Mouse (Mus musculus) spleen, adult 2 months (tissue): ENCODE data around the gene Lamb1. TPM values are rescaled to one million over a fixed set of nuclear protein-coding genes. Genes with fewer than 3 reads are reported as not detected.

Source experiments
- DNase-seq, 2 experiments: peaks; one replicate each; pipeline versions ENCODE4 v3.0.0 to v3.0.0-alpha.2; 2012 to 2021; ENCODE audit warnings: low spot score in 2 of 2, low read depth in 1 of 2
- H3K27ac ChIP-seq: fragments of 200-500 bp; 2 replicates; pipeline ENCODE4 v1.5.1; 2012; ENCODE audit warnings: low read length, inconsistent platforms; ENCODE audit not compliant: insufficient read depth
- H3K27me3 ChIP-seq: fragments of 200-500 bp; 2 replicates; pipeline ENCODE4 v1.6.1; 2012; ENCODE audit warnings: mild to moderate bottlenecking, moderate library complexity, low read length, inconsistent platforms; ENCODE audit not compliant: control insufficient read depth, insufficient read depth
- H3K36me3 ChIP-seq: fragments of 200-500 bp; 2 replicates; pipeline ENCODE4 v1.6.1; 2012; ENCODE audit warnings: mild to moderate bottlenecking, low read length, inconsistent platforms; ENCODE audit not compliant: control insufficient read depth, insufficient read depth
- H3K4me1 ChIP-seq: fragments of 200-500 bp; 2 replicates; pipeline ENCODE4 v1.6.1; 2011; ENCODE audit warnings: inconsistent platforms; ENCODE audit not compliant: control insufficient read depth, insufficient read depth, insufficient read length
- H3K4me3 ChIP-seq: fragments of 200-500 bp; 2 replicates; pipeline ENCODE4 v1.5.1; 2011; ENCODE audit warnings: mild to moderate bottlenecking, inconsistent platforms; ENCODE audit not compliant: insufficient read depth, insufficient read length; ENCODE audit errors: extremely low read depth
- CTCF ChIP-seq: fragments of 200-500 bp; IDR thresholded peaks from 2 replicates; pipeline ENCODE4 v1.5.1; 2011; ENCODE audit warnings: mild to moderate bottlenecking, inconsistent platforms; ENCODE audit not compliant: insufficient read depth, insufficient read length, insufficient replicate concordance; ENCODE audit errors: extremely low read depth
- POLR2A ChIP-seq: fragments of 200-500 bp; IDR thresholded peaks from 2 replicates; pipeline ENCODE4 v1.6.1; 2011; ENCODE audit warnings: low read depth, low read length, inconsistent platforms
- WGBS: fragments of 180-500 bp; shearing (Covaris S2); methylation state at CpG from one replicate; pipeline ENCODE4 v1.1.7; 2018; 5-methylcytosine and 5-hydroxymethylcytosine counted together
- polyA plus RNA-seq: library from polyadenylated mRNA; depleted of rRNA; stranded (reverse); fragments of >200 nt; gene quantifications from 2 replicates; pipeline ENCODE4 v1.2.3, GENCODE M21; 2012; rRNA removed

The Lamb1 gene
- 1.5 TPM in 2 replicates for polyA plus RNA-seq

DNA sequence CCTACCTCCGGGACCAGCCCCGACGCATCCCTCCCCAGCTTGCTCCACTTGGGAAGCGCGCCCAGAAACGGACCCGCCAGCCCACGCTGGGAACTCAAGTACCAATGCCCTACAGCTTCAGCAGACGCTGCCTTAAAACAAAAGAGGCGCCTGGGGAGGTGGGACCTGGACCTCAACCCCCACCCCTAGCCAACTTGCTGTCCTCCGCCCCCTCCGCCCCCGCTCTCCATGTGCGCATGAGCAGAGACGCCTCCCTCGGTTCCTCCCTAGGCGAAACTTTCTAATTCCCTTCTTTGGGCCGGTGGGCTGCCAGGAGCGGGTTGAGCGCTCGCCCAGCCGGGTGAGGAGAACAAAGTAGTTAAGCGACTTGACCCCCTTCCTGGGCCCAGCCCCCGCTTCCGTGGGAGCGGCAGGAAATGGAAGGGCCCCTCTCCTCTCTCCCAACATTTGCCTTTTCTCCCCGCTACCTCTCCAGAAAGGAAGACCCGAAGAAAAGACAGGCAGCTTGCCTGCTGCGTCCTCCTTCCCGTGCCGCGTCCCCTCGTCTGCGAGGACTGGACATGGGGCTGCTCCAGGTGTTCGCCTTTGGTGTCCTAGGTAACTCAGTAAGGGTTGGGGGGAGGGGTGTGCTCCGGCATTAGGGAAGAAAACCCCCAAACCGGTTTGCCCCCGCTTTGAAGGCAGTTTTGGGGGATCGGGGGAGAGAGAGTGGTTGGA, at the start of gene Lamb1:
Lamb1 (plus strand) TSS at position 230 of the 717 bp plus-strand sequence.
- no peaks in the 10 kb centered on the region for H3K36me3 ChIP-seq
- WGBS: 4% methylated on average over 39 of the region's 39 CpGs
- DNase-seq: no peak
- H3K4me3 ChIP-seq: peak within 1 kb of the TSS; percentile 4; the same call in 1 of the 2 replicates
- no peaks in the 10 kb centered on the region for H3K4me1 ChIP-seq
- H3K27me3 ChIP-seq: 0 out of 2 replicates have a peak, but pooled peaks cover 1% of the 10 kb centered on the region
- TF ChIP-seq CTCF (no peak), POLR2A (no peak)
- no peak within 1 kb of the TSS for H3K27ac ChIP-seq

- DNase-seq: no peak
- H3K4me1 ChIP-seq: no peaks in the 10 kb centered on the region
- 92% methylated on average over 5 of the region's 5 CpGs for WGBS
- H3K36me3 ChIP-seq: no peaks in the 10 kb centered on the region
- H3K27ac ChIP-seq: no peak overlapping the region
- no peaks in the 10 kb centered on the region for H3K27me3 ChIP-seq
- no peak overlapping the region for H3K4me3 ChIP-seq
- TF ChIP-seq CTCF (no peak), POLR2A (no peak)
Measured at GRCm38 (mm10) chr12:31217232-31217631, 47.8 kb upstream of the Lamb1 start.

- 62% methylated on average over 3 of the region's 3 CpGs for WGBS
- Histone ChIP-seq H3K4me1 (no peaks in the 10 kb centered on the region), H3K4me3 (no peak overlapping the region), H3K27ac (no peak overlapping the region), H3K27me3 (no peaks in the 10 kb centered on the region), H3K36me3 (no peaks in the 10 kb centered on the region)
- TF ChIP-seq POLR2A: no peak
- no peak for TF ChIP-seq CTCF
- DNase-seq: no peak
Measured at GRCm38 (mm10) chr12:31218774-31219173, 46.3 kb upstream of the Lamb1 start.

DNA sequence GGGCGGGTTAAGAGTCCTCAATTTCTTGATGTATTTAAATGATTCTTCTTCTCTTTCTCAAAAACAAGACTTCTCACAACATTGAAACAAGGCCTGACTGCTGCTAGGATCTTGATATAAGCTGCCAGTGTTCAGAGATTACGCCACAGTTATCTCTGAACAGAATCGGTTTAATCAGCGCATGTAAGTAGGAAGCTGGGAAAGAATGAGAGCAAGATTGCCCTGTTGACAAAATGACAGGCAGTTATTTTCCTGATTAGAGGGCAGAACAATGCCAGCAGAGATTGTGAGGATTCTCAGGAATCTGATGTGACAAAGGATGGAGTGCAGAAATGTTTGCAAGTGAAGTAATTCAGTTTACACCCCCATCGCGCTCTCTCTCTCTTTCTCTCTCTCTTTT, 43.5 kb upstream of the Lamb1 start:
- Histone ChIP-seq H3K4me3 (no peak overlapping the region), H3K27ac (no peak overlapping the region), H3K27me3 (no peaks in the 10 kb centered on the region), H3K4me1 (no peaks in the 10 kb centered on the region), H3K36me3 (no peaks in the 10 kb centered on the region)
- TF ChIP-seq POLR2A (no peak), CTCF (no peak)
- WGBS: 80% methylated on average over 6 of the region's 6 CpGs
- DNase-seq: no peak

- H3K27me3 ChIP-seq: no peaks in the 10 kb centered on the region
- TF ChIP-seq CTCF (no peak), POLR2A (no peak)
- WGBS: 71% methylated on average over 2 of the region's 2 CpGs
- H3K4me3 ChIP-seq: no peak overlapping the region
- no peaks in the 10 kb centered on the region for H3K36me3 ChIP-seq
- no peak for DNase-seq
- no peaks in the 10 kb centered on the region for H3K4me1 ChIP-seq
- H3K27ac ChIP-seq: no peak overlapping the region
Measured at GRCm38 (mm10) chr12:31222282-31222681, 42.8 kb upstream of the Lamb1 start.

DNA sequence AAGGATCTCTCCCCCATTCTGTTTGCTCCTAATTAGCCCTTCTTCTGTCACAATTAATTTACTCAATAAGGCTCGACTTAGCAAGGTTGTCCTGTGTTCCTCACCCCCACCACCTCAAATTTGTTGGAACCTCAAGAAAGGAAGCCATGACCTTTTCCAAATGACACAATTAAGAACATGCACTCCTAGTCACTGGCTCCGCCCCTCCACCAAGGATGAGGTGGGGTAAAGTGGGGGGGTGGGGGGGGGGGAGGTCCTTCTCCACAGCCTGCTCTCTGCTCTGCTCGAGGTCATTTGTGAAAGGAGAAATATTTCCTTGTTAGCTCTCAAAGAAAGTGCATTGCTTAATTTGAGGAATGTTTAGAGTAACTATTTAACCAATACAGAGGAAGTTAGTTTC, 42.3 kb upstream of the Lamb1 start:
- Histone ChIP-seq H3K27me3 (no peaks in the 10 kb centered on the region), H3K4me1 (no peaks in the 10 kb centered on the region), H3K36me3 (no peaks in the 10 kb centered on the region), H3K4me3 (no peak overlapping the region), H3K27ac (no peak overlapping the region)
- no peak for DNase-seq
- TF ChIP-seq POLR2A (no peak), CTCF (no peak)
- WGBS: 38% methylated on average over 3 of the region's 3 CpGs

DNA sequence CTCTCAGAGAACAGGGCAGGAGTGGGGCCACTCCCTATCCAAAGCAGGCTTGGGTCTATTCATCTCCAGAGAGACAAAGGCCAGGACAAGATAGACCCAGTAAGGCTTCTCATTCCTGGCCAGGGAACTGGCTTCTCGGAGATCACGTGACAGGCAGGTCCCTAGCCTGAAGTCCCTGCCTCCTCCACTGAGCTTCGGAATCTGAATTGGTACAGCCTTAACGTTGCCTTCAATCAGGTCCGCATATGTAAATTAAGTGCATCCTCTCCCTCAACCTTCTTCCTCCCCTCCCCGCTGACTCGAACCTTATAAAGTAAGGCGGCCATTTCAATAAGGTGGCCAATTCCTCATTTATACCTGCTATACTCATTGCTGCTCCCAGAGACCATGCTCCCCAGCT, 39.6 kb upstream of the Lamb1 start:
- no peak for DNase-seq
- Histone ChIP-seq H3K4me3 (no peak overlapping the region), H3K36me3 (no peaks in the 10 kb centered on the region), H3K4me1 (no peaks in the 10 kb centered on the region), H3K27ac (no peak overlapping the region), H3K27me3 (no peaks in the 10 kb centered on the region)
- TF ChIP-seq POLR2A: no peak
- TF ChIP-seq CTCF: no peak
- WGBS: 69% methylated on average over 8 of the region's 8 CpGs
